Mouse (Mus musculus): Measurements from ENCODE around the gene Hist1h2br.
"Not testable (repeated sequence)": the region's sequence is repeated elsewhere in the genome, so short reads cannot be mapped to it uniquely, and the experiment has no call there.

Hist1h2br gene

GRCm38 (mm10) chr13:21833461-21833860 lies at the start of gene Hist1h2br, which contains the start of gene Hist1h2ap:
Gene Hist1h2br (plus strand): TSS chr13:21833743.
Gene Hist1h2ap (minus strand): TSS chr13:21833507.
- DNase-seq (ENCODE audit: low spot score): not testable (repeated sequence)

- DNase-seq (ENCODE audit: low spot score): no peak
Measured at GRCm38 (mm10) chr13:21784311-21784710, 49.2 kb upstream of the Hist1h2br start.

GRCm38 (mm10) chr13:21786189-21786898 lies 47.2 kb upstream of the Hist1h2br start:
- DNase-seq (ENCODE audit: low spot score): peak; percentile 74

GRCm38 (mm10) chr13:21786899-21787629 lies 46.5 kb upstream of the Hist1h2br start, which contains the start of the genes Hist1h2an and Hist1h2bp:
Gene Hist1h2an (minus strand): TSS chr13:21787218.
Gene Hist1h2bp (plus strand): TSS chr13:21787461.
- peak; percentile 98 for DNase-seq (ENCODE audit: low spot score)

- peak; percentile 60 for DNase-seq (ENCODE audit: low spot score)
Measured at GRCm38 (mm10) chr13:21787760-21788593, 45.6 kb upstream of the Hist1h2br start.

GRCm38 (mm10) chr13:21789925-21790324 lies 43.6 kb upstream of the Hist1h2br start:
- DNase-seq (ENCODE audit: low spot score): no peak

- no peak for DNase-seq (ENCODE audit: low spot score)
Measured at GRCm38 (mm10) chr13:21790601-21791283, 42.8 kb upstream of the Hist1h2br start.

GRCm38 (mm10) chr13:21795584-21795983 lies 38.0 kb upstream of the Hist1h2br start:
- no peak for DNase-seq (ENCODE audit: low spot score)

GRCm38 (mm10) chr13:21797163-21797562 lies 36.4 kb upstream of the Hist1h2br start:
- not testable (repeated sequence) for DNase-seq (ENCODE audit: low spot score)

GRCm38 (mm10) chr13:21803058-21803457 lies 30.5 kb upstream of the Hist1h2br start:
- DNase-seq (ENCODE audit: low spot score): not testable (repeated sequence)

GRCm38 (mm10) chr13:21810073-21810472 lies 23.5 kb upstream of the Hist1h2br start, which contains the start of the genes Hist1h2bq and Hist1h2ao:
Gene Hist1h2bq (minus strand): TSS chr13:21810197.
Gene Hist1h2ao (plus strand): TSS chr13:21810465.
- DNase-seq (ENCODE audit: low spot score): not testable (repeated sequence)

- not testable (repeated sequence) for DNase-seq (ENCODE audit: low spot score)
Measured at GRCm38 (mm10) chr13:21811074-21811473, 22.5 kb upstream of the Hist1h2br start.

- not testable (repeated sequence) for DNase-seq (ENCODE audit: low spot score)
Measured at GRCm38 (mm10) chr13:21811539-21811938, 22.0 kb upstream of the Hist1h2br start, which contains the start of gene Hist1h4m. Gene Hist1h4m (plus strand): TSS chr13:21811746.

GRCm38 (mm10) chr13:21812092-21812491 lies 21.5 kb upstream of the Hist1h2br start:
- DNase-seq (ENCODE audit: low spot score): not testable (repeated sequence)

- DNase-seq (ENCODE audit: low spot score): not testable (repeated sequence)
Measured at GRCm38 (mm10) chr13:21820082-21820890, 13.3 kb upstream of the Hist1h2br start.

GRCm38 (mm10) chr13:21828511-21828910 lies 5.0 kb upstream of the Hist1h2br start:
- no peak for DNase-seq (ENCODE audit: low spot score)

- DNase-seq (ENCODE audit: low spot score): no peak
Measured at GRCm38 (mm10) chr13:21830344-21830743, 3.2 kb upstream of the Hist1h2br start.

GRCm38 (mm10) chr13:21831418-21832394 lies 1.8 kb upstream of the Hist1h2br start, which contains the start of gene Hist1h4n:
Gene Hist1h4n (minus strand): TSS chr13:21832196.
- DNase-seq (ENCODE audit: low spot score): not testable (repeated sequence)

GRCm38 (mm10) chr13:21840508-21840907 lies 7.0 kb downstream of the Hist1h2br start:
- not testable (repeated sequence) for DNase-seq (ENCODE audit: low spot score)

All from c-Kit-positive CD71-positive TER-119-positive erythroid progenitor cells, embryonic 14.5 days (primary cell).